Mouse (Mus musculus) inflammation-experienced regulatory T-cells, adult 16 weeks (primary cell): ENCODE measurements around the gene Il17ra. TPM values are rescaled to one million over a fixed set of nuclear protein-coding genes. Genes with fewer than 3 reads are reported as not detected.

ENCODE experiments used
- polyA plus RNA-seq: library from polyadenylated mRNA; unstranded; fragments of 100-300 nt; shearing (Covaris generic); gene quantifications from one replicate; pipeline ENCODE4 v1.2.1, GENCODE M21; 2017

The Il17ra gene
- polyA plus RNA-seq, result 51.9 TPM

DNA sequence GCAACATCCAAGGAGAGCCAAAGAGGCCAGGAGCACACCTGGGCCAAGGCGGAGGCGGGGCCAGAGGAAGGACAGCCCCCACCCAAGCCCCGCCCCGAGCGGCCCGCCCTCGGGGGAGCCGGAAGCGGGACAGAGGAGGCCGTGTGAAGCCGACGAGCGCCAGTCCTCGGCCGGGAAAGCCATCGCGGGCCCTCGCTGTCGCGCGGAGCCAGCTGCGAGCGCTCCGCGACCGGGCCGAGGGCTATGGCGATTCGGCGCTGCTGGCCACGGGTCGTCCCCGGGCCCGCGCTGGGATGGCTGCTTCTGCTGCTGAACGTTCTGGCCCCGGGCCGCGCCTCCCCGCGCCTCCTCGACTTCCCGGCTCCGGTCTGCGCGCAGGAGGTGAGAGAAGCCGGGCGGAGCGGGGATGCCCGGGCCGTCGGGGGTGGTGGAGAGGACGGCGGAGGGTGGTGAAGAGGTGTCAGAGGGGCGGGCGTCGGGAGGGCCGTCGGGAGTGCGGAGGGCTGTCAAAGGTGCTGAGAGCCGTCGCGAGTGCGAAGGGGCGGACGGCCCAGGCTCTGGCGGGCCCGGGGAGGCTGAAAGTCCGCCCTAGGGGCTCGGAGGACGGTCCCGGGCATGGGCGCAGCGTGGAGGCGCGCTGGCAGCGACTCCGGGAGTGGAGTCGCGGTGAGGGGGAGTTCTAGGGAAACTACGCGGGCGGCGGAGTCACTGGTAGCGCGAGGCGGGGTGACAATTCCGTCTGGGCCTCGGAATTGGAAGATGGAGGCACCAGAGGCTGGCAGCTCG is at the start of gene Il17ra:
TSS of gene Il17ra (plus strand) at position 162 of the 786 bp plus-strand sequence.

DNA sequence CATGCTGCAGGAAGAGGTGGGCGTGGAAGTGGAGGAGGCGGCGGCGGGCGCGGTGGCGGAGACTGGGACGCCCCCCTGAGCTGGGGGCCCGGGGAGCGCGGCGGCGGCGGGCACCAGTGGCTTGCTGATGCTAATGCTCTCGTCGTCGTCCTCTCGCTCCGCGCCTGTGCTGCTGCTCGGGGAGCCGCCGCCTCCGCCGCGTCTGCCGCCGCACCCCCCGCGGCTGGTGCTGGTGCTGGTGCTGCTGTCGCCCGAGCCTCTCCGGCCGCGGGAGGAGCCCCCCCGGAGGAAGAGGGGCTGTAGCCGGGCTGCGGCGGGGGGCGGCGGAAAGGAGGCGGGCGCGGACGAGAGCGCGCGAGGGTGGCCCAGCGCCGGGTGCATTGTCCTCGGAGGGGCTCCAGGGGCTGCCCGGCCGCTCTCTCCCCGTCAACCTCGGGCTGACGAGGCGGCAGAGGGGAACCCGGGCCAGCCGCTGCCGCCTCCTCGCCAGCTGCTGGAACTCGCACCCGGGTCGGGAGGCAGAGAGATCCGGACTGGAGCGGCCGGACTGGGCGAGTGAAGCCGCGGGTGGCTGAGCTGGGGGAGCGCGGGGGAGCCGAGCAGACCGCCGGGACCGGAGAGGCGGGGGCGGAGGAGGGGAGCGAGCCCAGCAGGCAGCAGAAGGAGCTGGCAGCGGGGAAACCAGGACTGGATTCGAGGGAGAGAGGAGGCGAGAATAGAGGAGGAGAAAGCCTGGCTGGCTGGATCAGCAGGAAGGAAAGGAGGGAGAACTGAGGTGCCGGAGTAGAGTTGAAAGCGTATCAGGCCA is 30.5 kb downstream of the Il17ra start, which contains the start of gene Tmem121b:
TSS of gene Tmem121b (minus strand) at position 434 of the 808 bp plus-strand sequence.

DNA sequence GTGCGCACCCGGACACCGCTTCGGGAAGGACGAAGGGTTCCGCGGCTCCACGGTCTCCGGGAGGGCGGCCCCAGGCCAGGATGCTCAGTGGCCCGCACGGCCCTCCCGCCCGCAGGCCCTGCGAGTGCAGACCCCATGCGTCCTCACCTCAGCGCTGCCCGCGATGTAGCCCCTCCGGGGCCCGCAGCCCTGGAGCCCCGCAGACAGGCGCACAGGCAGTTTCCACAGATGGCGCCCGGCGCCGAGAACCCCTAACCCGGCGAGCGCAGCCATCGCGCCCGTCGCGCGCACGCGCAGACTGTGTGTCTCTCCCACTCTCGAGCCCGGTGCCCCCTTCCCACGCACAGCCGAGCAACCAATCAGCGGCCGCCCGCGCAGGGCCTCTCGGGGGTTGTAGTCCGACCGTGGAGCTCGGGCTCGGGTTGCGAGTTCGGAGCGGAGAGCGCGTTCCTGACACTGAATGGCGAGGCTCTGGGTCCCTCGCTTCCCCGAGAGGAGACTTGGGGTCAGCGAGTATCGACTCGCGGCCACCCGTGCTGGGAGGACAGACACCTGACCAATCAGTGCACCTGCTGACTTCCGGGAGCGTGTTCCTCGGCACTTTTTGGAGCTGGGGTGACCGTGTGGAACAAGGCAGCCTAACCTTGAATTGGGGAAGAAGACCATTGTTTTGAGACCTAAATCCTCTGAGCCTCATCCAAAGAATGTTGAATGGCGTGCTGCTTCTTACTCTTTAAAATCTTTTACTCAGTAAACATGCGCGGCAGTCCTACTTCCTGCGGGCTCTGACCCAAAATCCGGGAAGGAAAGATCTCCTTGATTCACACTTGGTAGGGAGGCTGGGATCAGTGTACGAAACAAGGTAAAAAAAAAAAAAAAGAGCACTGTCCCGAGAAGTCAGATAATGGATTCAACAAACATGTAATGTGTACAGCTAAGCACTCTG is 68.2 kb downstream of the Il17ra start, which contains the start of gene Hdhd5:
TSS of gene Hdhd5 (minus strand) at position 300 of the 946 bp plus-strand sequence.

Other genes with a start within 250 kb of the Il17ra start
- gene D330020A13Rik, start 168.9 kb upstream of the Il17ra start, polyA plus RNA-seq, result not detected
- 0.07 TPM for gene B4galnt3, start 168.7 kb upstream of the Il17ra start, polyA plus RNA-seq
- 134 TPM for gene Kdm5a, start 99.1 kb upstream of the Il17ra start, polyA plus RNA-seq
- 13.1 TPM for gene Ccdc77, start 98.9 kb upstream of the Il17ra start, polyA plus RNA-seq
- gene Tmem121b, start 30.6 kb downstream of the Il17ra start, polyA plus RNA-seq, result 0.98 TPM
- gene Hdhd5, start 68.1 kb downstream of the Il17ra start, polyA plus RNA-seq, result 90.9 TPM
- gene Cecr2, start 203.1 kb downstream of the Il17ra start, polyA plus RNA-seq, result 0.16 TPM